Mouse (Mus musculus) ES-Bruce4 (cell line): Measurements from ENCODE around the gene Tbrg4. TPM values are rescaled to one million over a fixed set of nuclear protein-coding genes. Genes with fewer than 3 reads are reported as not detected.

Experiments
- H3K27ac ChIP-seq: 2 replicates; pipeline ENCODE4 v1.5.1; 2012; ENCODE audit warnings: low read length, inconsistent platforms; ENCODE audit not compliant: insufficient read depth
- H3K27me3 ChIP-seq: 2 replicates; pipeline ENCODE4 v1.6.1; 2012; ENCODE audit warnings: mild to moderate bottlenecking, low read length, inconsistent platforms; ENCODE audit not compliant: control insufficient read depth, poor library complexity, insufficient read depth, severe bottlenecking
- H3K36me3 ChIP-seq: 2 replicates; pipeline ENCODE4 v1.6.1; 2012; ENCODE audit warnings: inconsistent platforms, mild to moderate bottlenecking, low read length, moderate library complexity; ENCODE audit not compliant: control insufficient read depth, poor library complexity, insufficient read depth, severe bottlenecking
- H3K4me1 ChIP-seq: one replicate; pipeline ENCODE4 v1.8.1; 2011; ENCODE audit warnings: low read length; ENCODE audit not compliant: control insufficient read depth, insufficient read depth
- H3K4me3 ChIP-seq: 2 replicates; pipeline ENCODE4 v1.5.1; 2011; ENCODE audit warnings: low read depth, mild to moderate bottlenecking, low read length
- H3K9ac ChIP-seq: 2 replicates; pipeline ENCODE4 v1.6.1; 2012; ENCODE audit warnings: low read depth, mild to moderate bottlenecking, inconsistent platforms; ENCODE audit not compliant: poor library complexity, severe bottlenecking
- H3K9me3 ChIP-seq: replicated peaks from 2 replicates; pipeline ENCODE4 v1.6.1; 2012; ENCODE audit warnings: mild to moderate bottlenecking, low read length, inconsistent platforms; ENCODE audit not compliant: control insufficient read depth, poor library complexity, insufficient read depth, severe bottlenecking
- CTCF ChIP-seq: IDR thresholded peaks from one replicate; pipeline ENCODE4 v1.8.1; 2011; ENCODE audit warnings: low read depth, low read length
- EP300 ChIP-seq: IDR thresholded peaks from 2 replicates; pipeline ENCODE4 v1.6.1; 2011; ENCODE audit warnings: low read depth, low read length; ENCODE audit not compliant: insufficient read depth
- POLR2A ChIP-seq: IDR thresholded peaks from one replicate; pipeline ENCODE4 v1.8.1; 2011; ENCODE audit warnings: low read length; ENCODE audit not compliant: insufficient read depth
- polyA plus RNA-seq: library from polyadenylated mRNA; stranded (reverse); fragments of >200 nt; gene quantifications from 2 replicates; pipeline ENCODE4 v1.2.4, GENCODE M21; 2011; ENCODE audit warnings: low read depth; ENCODE audit not compliant: missing spikeins, insufficient read depth, insufficient read length

Gene Tbrg4
- polyA plus RNA-seq, 1 experiment, result 92.5 TPM

- TF ChIP-seq EP300, result no peak
- no peak for TF ChIP-seq CTCF
- no peak for TF ChIP-seq POLR2A
- no peak overlapping the region for H3K27ac ChIP-seq
- H3K9me3 ChIP-seq, result no peaks in the 10 kb centered on the region
- H3K4me3 ChIP-seq, result no peak overlapping the region
- 0 out of 2 replicates have a peak, but pooled peaks cover 6% of the 10 kb centered on the region for H3K36me3 ChIP-seq
- no peaks in the 10 kb centered on the region for H3K4me1 ChIP-seq
- H3K27me3 ChIP-seq, result no peaks in the 10 kb centered on the region
- no peak overlapping the region for H3K9ac ChIP-seq
These were observed 28.3 kb downstream of the Tbrg4 start for GRCm38 (mm10) chr11:6597523-6597922.

- TF ChIP-seq POLR2A, result no peak
- no peak for TF ChIP-seq CTCF
- TF ChIP-seq EP300, result no peak
- Histone ChIP-seq H3K27me3 (no peaks in the 10 kb centered on the region), H3K36me3 (0 out of 2 replicates have a peak, but pooled peaks cover 6% of the 10 kb centered on the region), H3K4me3 (no peak overlapping the region), H3K4me1 (no peaks in the 10 kb centered on the region), H3K9ac (no peak overlapping the region), H3K27ac (no peak overlapping the region), H3K9me3 (no peaks in the 10 kb centered on the region)
These were observed 29.3 kb downstream of the Tbrg4 start for GRCm38 (mm10) chr11:6596616-6597015.

- no peaks in the 10 kb centered on the region for H3K4me1 ChIP-seq
- H3K9ac ChIP-seq, result no peak overlapping the region
- no peaks in the 10 kb centered on the region for H3K27me3 ChIP-seq
- TF ChIP-seq POLR2A, result no peak
- TF ChIP-seq CTCF, result no peak
- no peak for TF ChIP-seq EP300
- H3K36me3 ChIP-seq, result 0 out of 2 replicates have a peak, but pooled peaks cover 6% of the 10 kb centered on the region
- no peak overlapping the region for H3K27ac ChIP-seq
- H3K9me3 ChIP-seq, result no peaks in the 10 kb centered on the region
- no peak overlapping the region for H3K4me3 ChIP-seq
These were observed 29.7 kb downstream of the Tbrg4 start for GRCm38 (mm10) chr11:6596205-6596604.

GRCm38 (mm10) chr11:6595339-6595738, 30.5 kb downstream of the Tbrg4 start:
- Histone ChIP-seq H3K36me3 (0 out of 2 replicates have a peak, but pooled peaks cover 6% of the 10 kb centered on the region), H3K27ac (no peak overlapping the region), H3K9me3 (no peaks in the 10 kb centered on the region), H3K4me1 (no peaks in the 10 kb centered on the region), H3K27me3 (no peaks in the 10 kb centered on the region), H3K4me3 (no peak overlapping the region), H3K9ac (no peak overlapping the region)
- TF ChIP-seq POLR2A (no peak), CTCF (no peak), EP300 (no peak)

GRCm38 (mm10) chr11:6594845-6595244, 31.0 kb downstream of the Tbrg4 start:
- Histone ChIP-seq H3K9ac (no peak overlapping the region), H3K4me1 (no peaks in the 10 kb centered on the region), H3K4me3 (no peak overlapping the region), H3K27ac (no peak overlapping the region), H3K9me3 (no peaks in the 10 kb centered on the region), H3K36me3 (0 out of 2 replicates have a peak, but pooled peaks cover 6% of the 10 kb centered on the region), H3K27me3 (no peaks in the 10 kb centered on the region)
- TF ChIP-seq CTCF (no peak), EP300 (no peak), POLR2A (no peak)

- no peak overlapping the region for H3K9ac ChIP-seq
- H3K9me3 ChIP-seq, result no peaks in the 10 kb centered on the region
- no peak overlapping the region for H3K4me3 ChIP-seq
- no peak overlapping the region for H3K27ac ChIP-seq
- H3K4me1 ChIP-seq, result no peaks in the 10 kb centered on the region
- H3K27me3 ChIP-seq, result no peaks in the 10 kb centered on the region
- 0 out of 2 replicates have a peak, but pooled peaks cover 6% of the 10 kb centered on the region for H3K36me3 ChIP-seq
- TF ChIP-seq EP300 (no peak), CTCF (no peak), POLR2A (no peak)
These were observed 32.5 kb downstream of the Tbrg4 start for GRCm38 (mm10) chr11:6593406-6593805.
